Mouse (Mus musculus) neural tube, embryonic 10.5 days (tissue): Measurements from ENCODE around the gene Nos3.

ENCODE experiments used
- DNase-seq: peaks from one replicate; pipeline ENCODE4 v3.0.0-alpha.2; 2017; ENCODE audit warnings: low spot score; ENCODE audit errors: extremely low spot score

Gene Nos3

GRCm38 (mm10) chr5:24426556-24427284, 62.1 kb downstream of the Nos3 start:
- no peak for DNase-seq

- no peak for DNase-seq
Measured at GRCm38 (mm10) chr5:24427285-24427633, 62.6 kb downstream of the Nos3 start.

GRCm38 (mm10) chr5:24427981-24428402, 63.4 kb downstream of the Nos3 start:
- peak; percentile 47 for DNase-seq

GRCm38 (mm10) chr5:24428596-24428995, 64.0 kb downstream of the Nos3 start:
- DNase-seq, result no peak

- no peak for DNase-seq
Measured at GRCm38 (mm10) chr5:24433993-24434392, 69.4 kb downstream of the Nos3 start.
